Comparison of ENCODE assay signal across 8 mouse cellular contexts in genomic region chr11:16950976-16951760, GRCm38 (mm10). TPM values are rescaled to one million over a fixed set of nuclear protein-coding genes. Genes with fewer than 3 reads are reported as not detected.
DNase-seq lines count a peak whose midpoint lies in the region; ATAC-seq lines count a peak whose summit lies in the region.

TSS of gene Fbxo48 (plus strand) at chr11:16951375.

- H3K27me3 ChIP-seq in hindbrain, embryonic 11.5 days (ENCODE audit: control insufficient read depth, insufficient read depth, low read length) = no peaks in the 10 kb centered on the region

- ATAC-seq in hindbrain, embryonic 11.5 days (ENCODE audit: low FRiP score) = peak; percentile 100

- peak; percentile 98 for DNase-seq in Muller cell, postnatal 12 days (ENCODE audit: inconsistent ontology term)
- peak; percentile 98 for DNase-seq in cerebellum, adult 9-11 months
- peak; percentile 95 to 97 for DNase-seq in frontal cortex, adult 2 months (ENCODE audit: extremely low spot score in 1 of 2, low spot score in 1 of 2)
- DNase-seq in hindbrain, embryonic 11.5 days (ENCODE audit: low spot score) = peak; percentile 97
- DNase-seq in layer of hippocampus, postnatal 10 days (ENCODE audit: low spot score in 2 of 2) = peak; percentile 91 to 93
- peak; percentile 99 for DNase-seq in lung, postnatal 10 days
- DNase-seq in ovary, postnatal 36 days (ENCODE audit: low spot score) = peak; percentile 92
- DNase-seq in thymus, postnatal 25 days = peak; percentile 96

- H3K4me3 ChIP-seq in hindbrain, embryonic 11.5 days (ENCODE audit: low read depth, low read length) = peak within 1 kb of the TSS; percentile 52

- H3K9me3 ChIP-seq in hindbrain, embryonic 11.5 days (ENCODE audit: control insufficient read depth, low read length) = no peaks in the 10 kb centered on the region

- no peaks in the 10 kb centered on the region for H3K4me1 ChIP-seq in hindbrain, embryonic 11.5 days (replicated peaks; ENCODE audit: control insufficient read depth, insufficient read depth, low read length)

- WGBS in hindbrain, embryonic 11.5 days = under 1% methylated on average over 38 of the region's 38 CpGs

- peak within 1 kb of the TSS; percentile 52 for H3K9ac ChIP-seq in hindbrain, embryonic 11.5 days (ENCODE audit: low read depth, low read length)

- H3K27ac ChIP-seq in hindbrain, embryonic 11.5 days (ENCODE audit: low read depth, low read length) = no peak within 1 kb of the TSS

- no peaks in the 10 kb centered on the region for H3K36me3 ChIP-seq in hindbrain, embryonic 11.5 days (ENCODE audit: control insufficient read depth, insufficient read depth, low read length)

- H3K4me2 ChIP-seq in hindbrain, embryonic 11.5 days (replicated peaks; ENCODE audit: low read depth, low read length) = peak within 1 kb of the TSS; percentile 41

RNA-seq across cellular contexts. Expression of gene Fbxo48, which starts in this region (rescaled TPM):
- 0.67 and 0.70 TPM in 2 replicates for polyA plus RNA-seq in frontal cortex, adult 2 months (2012; rRNA removed)
- polyA plus RNA-seq in hindbrain, embryonic 11.5 days (2014; fragmentation: Nextera tagmentation; extraction: Ambion mirVana) = 1.9 and 2.7 TPM in 2 replicates
- total RNA-seq in layer of hippocampus, postnatal 10 days (2021) = 1 to 10 TPM in 1 of 2 experiments, under 1 TPM in 1; 0.98 to 2.1 TPM

Comparison
In these comparisons a context has a peak if more than half of its experiments do, and no peak if none do; other contexts are left out.
1. Peak in DNase-seq in frontal cortex, adult 2 months; RNA of the gene not detected or under 1 TPM.